Mouse (Mus musculus): ENCODE results near the gene Skil.
A peak's percentile ranks its signal among the peaks of the same experiment; 100 is the strongest.

The Skil gene

DNA sequence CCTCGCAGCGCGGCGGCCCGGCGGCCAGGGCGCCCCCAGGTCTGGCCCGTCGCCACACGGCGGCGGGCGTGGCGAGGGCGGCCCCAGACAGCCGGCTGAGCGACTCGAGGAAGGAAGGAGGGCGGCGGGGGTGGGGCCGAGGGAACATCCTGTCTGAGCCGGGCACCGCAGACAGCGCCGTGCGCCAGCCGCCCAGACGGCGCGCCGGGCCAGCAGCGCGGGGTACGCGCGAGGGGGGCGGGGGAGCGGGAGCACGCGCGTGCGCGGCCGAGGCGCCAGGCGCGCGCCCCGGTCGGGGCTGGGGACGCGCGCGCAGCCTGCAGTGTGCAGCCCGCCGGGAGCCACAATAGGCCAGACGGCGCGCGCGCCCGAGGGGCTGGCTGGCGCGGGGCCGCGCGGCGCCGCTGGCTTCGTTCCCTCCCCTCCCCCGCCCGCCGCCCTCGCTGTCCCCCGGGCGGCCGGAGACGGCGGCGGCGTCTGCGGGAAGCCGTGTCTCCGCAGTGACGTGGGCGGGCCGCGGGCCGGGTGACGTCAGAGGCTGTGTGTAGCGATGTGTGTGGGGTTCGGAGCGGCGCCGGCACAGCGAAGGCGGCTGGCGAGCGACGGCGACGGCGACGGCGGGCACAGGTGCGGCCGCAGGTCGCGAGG lies at the start of gene Skil:
Skil (plus strand) TSS at position 528 of the 648 bp plus-strand sequence.
- DNase-seq (ENCODE audit: low read depth in 1 of 2, low spot score in 2 of 2): peak; percentile 81 to 94

DNA sequence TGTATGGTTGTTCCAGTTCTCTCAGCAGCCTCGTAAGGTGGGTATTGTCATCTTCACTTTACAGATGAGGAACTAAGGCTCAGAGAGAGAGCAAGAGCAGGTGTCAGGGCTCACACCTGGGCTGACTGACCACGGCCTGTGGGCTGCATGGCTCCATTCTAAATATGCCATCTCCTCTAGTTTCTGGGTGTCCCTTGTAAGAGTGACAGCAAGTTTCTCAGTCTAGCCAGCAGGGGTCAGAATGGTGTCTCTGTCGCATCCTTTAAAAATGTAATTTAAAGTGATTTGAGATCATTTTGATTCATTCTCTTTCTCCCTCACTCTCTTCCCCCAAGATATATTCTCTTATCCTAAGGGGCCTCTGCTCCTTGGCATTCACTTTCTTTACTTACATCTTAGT lies 47.6 kb upstream of the Skil start:
- DNase-seq (ENCODE audit: low read depth in 1 of 2, low spot score in 2 of 2): no peak

DNA sequence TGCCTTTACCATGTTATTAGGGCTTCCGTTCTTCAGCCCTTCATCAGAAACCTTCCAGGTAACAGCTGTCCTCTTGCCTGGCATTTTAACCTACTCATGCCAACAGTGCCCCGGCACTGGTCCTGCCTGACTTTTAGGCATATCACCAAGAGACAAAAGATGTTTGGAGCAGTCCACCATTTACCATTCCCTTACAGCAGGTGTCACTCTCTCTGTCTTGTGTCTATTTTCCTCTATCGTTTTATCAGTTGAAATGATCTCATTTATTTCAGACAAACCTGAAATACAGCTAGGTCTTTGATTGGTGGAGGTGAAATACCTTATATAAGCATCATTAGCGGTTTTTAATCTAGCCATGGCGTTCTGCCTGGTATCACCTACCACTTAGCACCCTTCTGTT lies 45.8 kb upstream of the Skil start:
- DNase-seq (ENCODE audit: low read depth in 1 of 2, low spot score in 2 of 2): no peak

DNA sequence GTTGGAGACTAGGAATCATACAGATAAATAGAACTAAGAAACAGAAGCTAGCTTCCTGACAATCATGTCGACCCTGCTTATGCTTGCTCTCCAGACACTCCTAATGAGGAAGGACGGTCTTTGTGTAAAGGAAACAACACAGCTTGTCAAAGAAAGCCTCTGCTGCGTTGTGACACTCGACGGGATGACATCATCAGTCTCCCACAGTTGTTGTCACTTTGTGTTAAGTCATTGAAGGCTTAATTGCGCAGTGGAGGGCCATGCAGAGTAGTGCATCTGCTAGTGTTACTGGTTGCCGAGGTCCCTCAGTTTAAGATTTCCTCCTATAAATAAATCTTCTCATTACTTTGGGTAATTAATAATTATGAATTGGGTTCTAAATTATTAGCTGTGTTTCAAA lies 44.5 kb upstream of the Skil start:
- no peak for DNase-seq (ENCODE audit: low read depth in 1 of 2, low spot score in 2 of 2)

DNA sequence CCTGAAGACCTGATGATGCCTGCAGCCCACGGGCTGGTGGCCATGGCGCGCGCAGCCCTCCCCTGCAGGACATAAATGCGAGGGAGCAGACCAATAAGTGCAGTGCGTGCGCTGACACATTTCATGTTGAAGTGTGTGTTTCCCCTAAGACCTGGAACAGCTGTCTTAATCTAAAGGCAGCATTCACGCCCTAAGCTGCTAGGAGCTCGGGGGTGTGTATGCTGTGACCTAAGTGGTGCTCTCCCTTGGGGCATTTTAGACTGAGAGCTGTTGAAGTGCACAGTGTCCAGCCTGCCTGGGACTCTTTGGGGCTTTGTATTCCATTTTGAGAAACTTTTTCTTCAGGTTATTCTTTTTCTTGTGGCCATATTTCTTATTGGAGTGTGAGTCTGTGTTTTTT lies 43.1 kb upstream of the Skil start:
- no peak for DNase-seq (ENCODE audit: low read depth in 1 of 2, low spot score in 2 of 2)

DNA sequence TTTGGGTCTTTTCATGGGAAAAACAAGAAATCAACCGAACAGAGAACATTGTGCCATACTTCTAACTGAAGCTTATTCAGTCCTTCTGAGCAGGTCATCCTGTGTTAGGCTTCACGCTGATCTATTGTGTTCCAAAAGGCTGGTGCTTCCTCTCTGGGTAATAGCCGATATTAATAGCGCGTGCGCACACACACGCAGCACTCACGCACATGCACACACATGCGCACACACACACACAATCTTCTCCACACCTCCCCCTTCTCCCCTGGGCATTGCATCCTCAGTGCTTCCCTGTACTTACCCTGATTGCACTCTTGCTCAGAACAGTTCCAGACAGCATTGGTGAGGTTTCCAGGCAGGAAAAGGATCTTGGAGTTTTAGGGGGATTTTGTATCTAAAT lies 41.7 kb upstream of the Skil start:
- no peak for DNase-seq (ENCODE audit: low read depth in 1 of 2, low spot score in 2 of 2)

DNA sequence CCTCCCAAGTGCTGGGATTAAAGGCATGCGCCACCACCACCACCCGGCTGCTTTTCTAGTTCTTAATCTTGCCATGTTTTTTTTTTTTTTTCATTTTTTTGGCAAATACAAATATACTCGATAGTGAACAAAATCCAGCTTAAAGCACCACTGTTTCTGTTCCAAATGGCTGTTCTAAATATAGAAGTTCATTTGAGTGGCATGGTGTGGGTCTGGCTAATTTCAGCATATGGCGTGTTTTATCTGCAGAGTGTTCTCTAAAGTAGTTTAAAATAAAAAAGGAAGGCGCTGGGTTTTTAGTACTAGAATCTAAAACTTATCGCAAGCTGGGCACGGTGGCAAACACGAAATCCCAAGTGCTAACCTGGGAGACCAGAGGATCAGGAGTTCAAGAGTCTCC lies 40.0 kb upstream of the Skil start:
- DNase-seq (ENCODE audit: low read depth in 1 of 2, low spot score in 2 of 2): no peak

DNA sequence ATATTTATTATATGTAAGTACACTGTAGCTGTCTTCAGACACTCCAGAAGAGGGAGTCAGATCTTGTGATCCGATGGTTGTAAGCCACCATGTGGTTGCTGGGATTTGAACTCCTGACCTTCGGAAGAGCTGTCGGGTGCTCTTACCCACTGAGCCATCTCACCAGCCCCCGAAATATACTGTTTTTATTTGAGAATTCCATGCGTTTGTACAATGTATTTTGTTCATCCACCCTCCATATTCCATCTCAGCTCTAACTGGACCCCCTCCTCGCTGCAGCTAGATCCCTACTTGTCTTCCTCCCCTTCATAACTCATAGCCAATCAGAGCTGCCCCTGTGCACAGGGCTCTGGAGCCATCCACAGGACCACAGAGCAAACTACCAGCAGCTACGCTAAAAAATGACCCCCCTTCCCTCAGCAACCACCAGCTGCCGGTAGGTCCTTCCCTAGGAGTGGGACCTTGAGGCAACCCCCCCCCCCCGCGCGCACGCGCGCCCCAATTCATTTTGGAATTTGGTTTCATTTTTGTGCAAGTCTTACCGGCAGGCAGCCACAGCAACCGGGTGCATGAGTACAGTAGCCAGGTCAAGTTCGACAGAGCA lies 38.7 kb upstream of the Skil start:
- DNase-seq (ENCODE audit: low read depth in 1 of 2, low spot score in 2 of 2): no peak

DNA sequence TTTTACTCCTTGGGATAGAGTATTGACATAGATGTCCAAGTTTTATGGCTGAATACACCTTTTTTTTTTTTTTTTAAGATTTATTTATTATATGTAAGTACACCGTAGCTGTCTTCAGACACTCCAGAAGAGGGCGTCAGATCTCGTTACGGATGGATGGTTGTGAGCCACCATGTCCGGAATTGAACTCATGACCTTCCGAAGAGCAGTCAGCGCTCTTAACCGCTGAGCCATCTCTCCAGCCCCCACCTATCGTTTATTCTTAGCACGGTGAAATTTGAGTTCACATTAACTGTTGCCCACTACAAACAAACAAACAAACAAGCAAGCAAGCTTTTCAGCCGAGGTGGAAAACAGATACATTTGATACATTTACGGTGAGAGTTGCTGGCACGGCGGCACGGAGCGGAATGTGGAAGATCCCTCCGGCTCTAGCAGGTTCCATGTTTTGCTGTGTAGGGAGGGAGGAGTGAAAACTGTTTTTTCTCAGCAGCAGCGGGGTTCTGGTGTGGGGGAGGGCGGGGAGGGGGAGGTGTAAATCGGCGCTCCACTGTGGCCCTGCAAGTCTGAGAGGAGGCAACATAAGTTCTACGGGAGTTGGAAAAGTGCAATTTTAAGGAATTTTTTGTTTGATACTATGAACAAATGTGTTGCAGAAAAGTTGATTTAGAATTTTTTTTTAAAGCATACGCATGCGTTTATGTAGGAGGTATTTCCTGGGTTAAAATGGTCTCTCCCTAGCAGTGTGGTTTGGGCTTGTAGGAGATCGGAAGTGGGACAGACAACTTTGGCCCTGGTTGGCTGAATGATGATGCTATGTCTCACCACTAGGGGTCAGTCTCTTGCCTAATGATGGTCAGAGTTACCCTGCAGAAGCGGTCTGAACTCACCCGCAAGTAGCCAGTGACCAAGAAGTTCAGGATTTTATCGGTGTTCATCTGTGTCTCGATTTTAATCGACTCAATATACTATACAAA lies 37.9 kb upstream of the Skil start:
- DNase-seq (ENCODE audit: low read depth in 1 of 2, low spot score in 2 of 2): peak; percentile 62 to 70

DNA sequence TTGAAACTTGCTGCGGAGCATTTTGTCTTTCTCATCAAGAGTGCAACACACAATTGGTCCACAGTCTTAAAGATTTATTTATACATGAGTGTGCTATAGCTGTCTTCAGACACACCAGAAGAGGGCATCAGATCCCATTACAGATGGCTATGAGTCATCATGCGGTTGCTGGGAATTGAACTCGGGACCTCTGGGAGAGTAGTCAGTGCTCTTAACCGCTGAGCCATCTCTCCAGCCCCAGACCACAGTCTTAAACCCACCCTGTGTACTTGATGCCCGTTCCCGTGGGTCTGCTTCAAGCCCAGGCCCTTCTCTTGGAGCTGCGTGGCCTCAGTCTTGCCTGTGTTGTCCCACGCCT lies 34.1 kb upstream of the Skil start:
- peak in 1 of 2 experiments; percentile 4 for DNase-seq (ENCODE audit: low read depth in 1 of 2, low spot score in 2 of 2)

DNA sequence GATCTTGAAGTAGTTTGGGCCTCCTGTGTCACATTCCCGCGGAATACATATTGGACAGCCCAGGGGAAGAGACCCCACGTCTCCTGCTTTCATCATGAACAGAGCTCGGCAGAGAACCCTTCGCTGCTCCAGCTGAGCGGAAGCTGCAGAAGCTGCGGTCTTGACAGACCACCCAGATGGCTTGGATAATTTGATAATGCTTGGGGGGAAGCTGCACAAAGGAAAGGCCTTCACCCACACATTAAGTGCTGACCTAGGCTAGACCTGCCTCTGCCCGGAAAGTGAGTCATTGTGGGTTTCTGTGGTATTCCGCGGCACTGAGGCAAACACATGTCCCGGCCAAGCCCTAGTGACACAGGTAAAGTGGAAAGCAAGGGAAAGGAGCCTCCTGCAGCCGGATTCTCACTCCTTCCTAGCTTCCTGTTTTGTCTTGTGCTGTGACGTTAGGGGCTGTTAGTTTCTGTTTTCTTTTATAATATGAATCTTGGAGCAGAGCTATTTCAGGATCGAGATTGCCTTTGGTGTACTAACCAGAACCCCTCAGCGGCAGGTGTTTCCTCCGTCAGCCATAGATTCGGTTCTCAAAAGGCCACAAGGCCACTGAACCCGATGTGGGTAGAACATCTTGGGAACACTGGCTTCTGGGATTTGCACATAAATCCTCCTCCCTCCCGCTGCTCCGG lies 33.6 kb upstream of the Skil start:
- DNase-seq (ENCODE audit: low read depth in 1 of 2, low spot score in 2 of 2): peak; percentile 23 to 39

DNA sequence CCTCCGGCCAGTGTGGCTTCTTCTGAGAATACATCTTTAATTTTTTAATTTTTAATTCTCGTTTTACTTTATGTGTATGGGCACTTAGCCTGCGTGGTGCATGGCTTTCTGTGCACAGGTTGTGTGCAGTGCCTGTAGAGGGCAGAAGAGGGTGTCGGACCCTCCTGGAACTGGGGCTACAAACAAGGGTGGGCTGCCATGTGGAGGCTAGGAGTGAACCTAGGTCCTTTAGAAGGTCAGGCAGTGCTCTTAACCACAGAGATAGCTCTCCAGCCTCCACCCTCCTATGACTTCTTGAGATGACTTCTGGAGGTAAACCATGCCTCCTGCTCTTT lies 33.1 kb upstream of the Skil start:
- DNase-seq (ENCODE audit: low read depth in 1 of 2, low spot score in 2 of 2): no peak

DNA sequence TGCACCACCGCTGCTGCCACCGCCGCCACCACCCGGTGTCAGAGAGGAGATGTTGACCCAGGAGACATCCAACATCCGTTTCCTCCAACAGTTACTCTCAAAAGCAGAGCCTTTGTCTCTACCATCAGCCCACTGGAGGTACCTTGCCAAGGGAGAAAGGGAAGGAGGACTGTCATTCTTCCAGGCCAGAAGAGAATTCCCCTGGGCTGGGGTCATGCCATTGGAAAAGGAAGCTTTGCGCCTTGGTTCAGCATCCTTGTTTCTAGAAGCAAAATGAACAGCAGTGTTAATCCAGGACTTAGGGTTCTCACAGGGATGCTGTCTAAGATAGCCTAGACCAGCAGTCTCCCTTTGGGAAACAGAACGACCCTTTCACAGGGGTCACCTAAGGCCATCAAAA lies 32.5 kb upstream of the Skil start:
- DNase-seq (ENCODE audit: low read depth in 1 of 2, low spot score in 2 of 2): no peak

DNA sequence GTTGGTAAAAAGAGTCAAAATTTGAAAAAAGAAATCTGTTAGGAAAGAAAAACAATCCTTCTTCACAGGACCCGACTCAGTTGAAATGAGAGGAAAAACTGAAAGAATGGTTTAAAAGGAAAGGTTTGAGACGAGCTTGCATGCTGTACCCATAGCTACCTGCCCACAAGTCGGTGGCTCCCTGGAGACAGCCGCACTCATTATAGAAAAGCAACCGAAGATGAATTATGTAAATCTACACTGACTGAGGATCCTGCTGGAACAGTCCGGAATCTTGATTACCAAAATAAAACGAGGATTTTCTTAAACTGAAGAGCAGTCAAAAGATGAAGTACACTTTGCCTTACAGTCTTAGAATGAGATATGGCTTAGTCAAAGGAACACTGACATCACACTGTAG lies 26.4 kb upstream of the Skil start:
- DNase-seq (ENCODE audit: low read depth in 1 of 2, low spot score in 2 of 2): no peak

DNA sequence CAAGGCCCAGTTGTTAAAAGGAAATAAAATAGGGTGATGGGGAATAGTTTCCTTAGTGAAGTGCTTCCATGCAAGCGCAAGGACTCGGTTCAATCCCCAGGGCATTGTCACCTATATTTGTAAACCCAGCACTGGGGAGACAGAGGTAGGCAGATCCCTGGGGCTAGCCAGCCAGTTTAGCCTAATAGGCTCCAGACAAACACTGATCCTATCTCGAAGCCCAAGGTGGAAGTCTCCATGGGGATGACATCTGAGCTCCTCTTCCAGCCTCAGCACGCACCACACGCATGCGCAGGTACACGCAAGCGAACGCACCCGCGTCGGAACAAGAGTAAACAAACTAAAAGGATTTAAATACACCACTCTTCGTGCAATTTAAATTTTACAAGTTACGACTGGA lies 23.1 kb upstream of the Skil start:
- DNase-seq (ENCODE audit: low read depth in 1 of 2, low spot score in 2 of 2): no peak

DNA sequence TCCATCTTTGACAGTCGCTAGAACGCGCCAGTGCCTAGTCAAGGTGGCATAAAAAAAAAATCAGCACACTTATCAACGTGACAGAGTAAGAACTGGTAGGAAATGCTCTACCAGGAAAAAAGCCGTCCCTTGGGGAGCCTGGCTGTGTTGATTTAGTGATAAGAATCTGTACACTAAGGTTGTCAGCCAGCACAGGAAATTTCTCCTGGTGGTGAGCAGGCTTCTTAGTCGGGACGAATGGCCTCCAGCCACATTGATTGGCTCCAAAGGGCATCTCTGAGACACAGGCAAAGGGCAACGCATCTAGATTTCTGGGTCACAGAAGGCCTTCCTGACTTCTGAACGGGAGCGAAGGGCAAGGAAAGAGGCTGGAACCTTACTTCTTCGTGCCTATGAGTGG lies 19.1 kb upstream of the Skil start:
- DNase-seq (ENCODE audit: low read depth in 1 of 2, low spot score in 2 of 2): no peak

DNA sequence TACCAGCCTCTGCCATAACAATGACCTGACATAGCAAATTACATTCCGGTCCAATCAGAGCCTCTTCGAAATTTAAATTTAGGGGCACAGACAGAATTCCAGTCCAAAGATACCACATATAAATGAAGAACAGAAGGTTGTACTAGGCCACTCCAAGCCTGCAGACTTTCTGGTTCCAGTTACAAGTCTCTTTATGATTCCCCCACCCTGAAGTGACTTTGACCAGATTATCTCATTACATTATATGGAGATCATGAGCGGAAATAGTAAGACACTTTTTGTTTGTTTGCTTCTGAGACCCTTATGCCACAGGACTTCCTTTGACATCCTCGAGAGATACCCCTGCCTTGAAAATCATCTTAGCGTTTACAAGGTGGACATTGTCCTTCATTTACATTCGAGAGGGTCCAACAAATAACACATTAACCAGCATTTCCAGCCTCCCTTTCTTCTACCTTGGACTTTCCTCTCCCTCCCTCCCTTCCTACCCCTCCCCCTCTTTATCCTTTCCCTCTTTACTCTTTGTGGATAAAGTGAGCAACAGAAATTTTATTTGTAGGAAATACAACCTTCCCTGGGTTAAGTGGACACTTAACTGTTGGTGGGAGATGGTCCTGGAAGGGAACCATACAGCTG lies 17.7 kb upstream of the Skil start:
- no peak for DNase-seq (ENCODE audit: low read depth in 1 of 2, low spot score in 2 of 2)

DNA sequence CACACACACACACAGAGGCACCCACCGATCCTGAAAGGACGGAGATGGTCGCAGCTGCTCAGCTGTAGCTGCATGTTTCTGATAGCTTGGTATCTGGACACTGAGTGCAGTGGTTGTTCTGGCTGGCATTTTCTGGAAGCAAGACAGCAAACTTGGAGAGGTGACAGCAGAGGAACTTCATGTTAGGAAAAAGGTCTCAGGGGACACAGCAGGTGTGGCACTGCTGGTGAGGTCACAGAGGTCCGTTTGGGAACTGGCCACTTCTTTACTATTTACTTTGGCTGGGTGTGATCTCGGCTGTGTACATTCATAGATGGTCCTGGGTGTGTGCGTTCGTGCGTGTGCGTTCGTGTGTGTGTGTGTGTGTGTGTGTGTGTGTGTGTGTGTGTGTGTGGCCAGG lies 15.4 kb upstream of the Skil start:
- no peak for DNase-seq (ENCODE audit: low read depth in 1 of 2, low spot score in 2 of 2)

DNA sequence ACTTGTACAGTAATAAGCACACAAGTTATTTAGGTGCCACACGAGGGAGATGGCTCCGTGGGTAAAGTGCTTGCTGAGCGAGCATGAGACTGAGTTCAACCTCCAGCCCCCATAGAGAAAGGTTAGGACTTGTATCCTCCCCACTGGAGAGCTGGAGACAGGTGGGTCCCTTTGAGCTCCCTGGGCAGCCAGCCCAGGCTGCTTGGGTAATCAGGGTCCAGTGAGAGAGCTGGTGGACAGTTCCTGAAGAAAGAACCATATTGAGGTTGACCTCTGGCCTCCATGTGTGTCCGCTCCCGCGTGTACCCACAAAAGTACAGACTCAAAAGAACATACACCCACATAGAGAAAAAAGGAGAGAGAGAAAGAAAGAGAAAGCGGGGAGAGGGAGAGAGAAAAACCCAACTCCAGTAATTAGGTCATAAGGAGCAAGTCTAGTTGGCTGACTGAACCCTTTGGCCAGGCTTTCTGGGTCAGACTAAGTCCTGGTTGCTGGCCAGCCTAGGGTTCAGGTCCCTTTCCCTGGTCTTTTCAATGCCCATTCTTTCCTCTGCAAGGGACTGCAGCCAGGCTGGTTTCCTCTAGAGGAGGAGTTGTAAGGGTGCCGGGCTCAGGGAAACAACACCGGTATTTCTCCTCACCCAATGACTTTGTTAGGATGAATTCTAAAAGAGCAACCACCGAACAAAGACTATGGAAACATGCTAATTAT lies 13.9 kb upstream of the Skil start:
- no peak for DNase-seq (ENCODE audit: low read depth in 1 of 2, low spot score in 2 of 2)

DNA sequence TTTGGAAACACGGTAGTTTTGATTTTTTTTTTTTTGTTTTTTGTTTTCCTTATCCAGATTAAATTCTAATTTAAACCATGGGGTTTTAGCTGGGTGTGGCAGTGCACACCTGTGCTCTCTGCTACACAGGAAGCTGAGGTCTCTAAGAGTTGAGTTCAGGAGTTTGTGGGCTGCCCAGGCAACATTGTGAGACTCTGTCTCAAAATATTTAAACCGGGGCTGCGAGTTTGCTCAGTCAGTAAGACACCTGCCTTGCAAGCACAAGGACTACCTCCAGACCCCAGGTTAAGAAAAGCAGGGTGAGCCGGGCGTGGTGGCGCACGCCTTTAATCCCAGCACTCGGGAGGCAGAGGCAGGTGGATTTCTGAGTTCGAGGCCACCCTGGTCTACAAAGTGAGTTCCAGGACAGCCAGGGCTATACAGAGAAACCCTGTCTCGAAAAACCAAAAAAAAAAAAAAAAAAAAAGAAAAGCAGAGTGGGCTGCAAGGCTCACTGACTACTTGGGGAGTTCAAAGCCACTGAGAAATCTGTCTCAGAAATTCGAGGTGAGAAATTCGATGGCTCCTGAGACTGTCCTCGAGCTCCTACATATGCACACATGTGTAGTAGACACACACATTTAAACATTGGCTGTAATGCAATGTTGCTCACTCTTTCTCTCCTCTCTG lies 11.9 kb upstream of the Skil start:
- no peak for DNase-seq (ENCODE audit: low read depth in 1 of 2, low spot score in 2 of 2)
